Mouse (Mus musculus) myocyte (in vitro differentiated cells): ENCODE results near the gene Gm20379. TPM values are rescaled to one million over a fixed set of nuclear protein-coding genes. Genes with fewer than 3 reads are reported as not detected.

Experiments
- H3K27me3 ChIP-seq: one replicate; pipeline ENCODE4 v1.6.1; 2011; ENCODE audit not compliant: control insufficient read depth, insufficient read depth, insufficient read length
- H3K36me3 ChIP-seq: one replicate; pipeline ENCODE4 v1.6.1; 2011; ENCODE audit not compliant: control insufficient read depth, insufficient read depth
- H3K4me2 ChIP-seq: one replicate; pipeline ENCODE4 v1.6.1; 2011; ENCODE audit warnings: low read depth, control low read depth
- H3K4me3 ChIP-seq: one replicate; pipeline ENCODE4 v1.5.1; 2011; ENCODE audit warnings: mild to moderate bottlenecking, control low read depth, moderate library complexity
- H3K79me2 ChIP-seq: one replicate; pipeline ENCODE4 v1.6.1; 2011; ENCODE audit not compliant: control insufficient read depth, insufficient read depth
- H3ac ChIP-seq: one replicate; pipeline ENCODE4 v1.6.1; 2011; ENCODE audit not compliant: control insufficient read depth, insufficient read length
- CEBPB ChIP-seq: IDR thresholded peaks from 2 replicates; pipeline ENCODE4 v1.6.1; 2011; ENCODE audit warnings: mild to moderate bottlenecking, moderate library complexity; ENCODE audit not compliant: poor library complexity, insufficient read depth, severe bottlenecking
- E2F4 ChIP-seq: IDR thresholded peaks from one replicate; pipeline ENCODE4 v1.6.1; 2011; ENCODE audit warnings: mild to moderate bottlenecking, control low read depth, moderate library complexity; ENCODE audit not compliant: insufficient read depth
- MAX ChIP-seq: IDR thresholded peaks from one replicate; pipeline ENCODE4 v1.6.1; 2011; ENCODE audit warnings: low read depth, mild to moderate bottlenecking, control low read depth
- MYOD1 ChIP-seq, 3 experiments: IDR thresholded peaks; one replicate each; pipeline ENCODE4 v1.6.1; 2011; ENCODE audit warnings: control low read depth in 2 of 3, low read depth in 2 of 3, mild to moderate bottlenecking in 2 of 3, moderate library complexity in 1 of 3; ENCODE audit not compliant: insufficient read length in 2 of 3, control insufficient read depth in 1 of 3
- MYOG ChIP-seq, 3 experiments: IDR thresholded peaks; one replicate each; pipeline ENCODE4 v1.6.1; 2011; ENCODE audit warnings: control low read depth in 2 of 3, low read depth in 2 of 3, mild to moderate bottlenecking in 2 of 3; ENCODE audit not compliant: insufficient read length in 2 of 3, control insufficient read depth in 1 of 3, insufficient read depth in 1 of 3
- POLR2A ChIP-seq: IDR thresholded peaks from one replicate; pipeline ENCODE4 v1.6.1; 2011; ENCODE audit warnings: low read depth, mild to moderate bottlenecking, control low read depth, moderate library complexity; ENCODE audit not compliant: insufficient read length
- POLR2AphosphoS2 ChIP-seq: IDR thresholded peaks from one replicate; pipeline ENCODE4 v1.6.1; 2011; ENCODE audit warnings: low read depth, control low read depth; ENCODE audit not compliant: insufficient read length
- REST ChIP-seq: IDR thresholded peaks from one replicate; pipeline ENCODE4 v1.6.1; 2011; ENCODE audit warnings: mild to moderate bottlenecking, control low read depth, moderate library complexity; ENCODE audit not compliant: insufficient read depth, insufficient read length
- SRF ChIP-seq: IDR thresholded peaks from one replicate; pipeline ENCODE4 v1.6.1; 2011; ENCODE audit warnings: low read depth; ENCODE audit not compliant: control insufficient read depth, insufficient read length
- TCF12 ChIP-seq: IDR thresholded peaks from one replicate; pipeline ENCODE4 v1.6.1; 2011; ENCODE audit warnings: mild to moderate bottlenecking, control low read depth; ENCODE audit not compliant: poor library complexity, insufficient read depth, severe bottlenecking
- TCF3 ChIP-seq: IDR thresholded peaks from one replicate; pipeline ENCODE4 v1.6.1; 2011; ENCODE audit warnings: low read depth, control low read depth; ENCODE audit not compliant: insufficient read length
- USF1 ChIP-seq: IDR thresholded peaks from one replicate; pipeline ENCODE4 v1.6.1; 2011; ENCODE audit warnings: low read depth, mild to moderate bottlenecking, control low read depth, moderate library complexity
- polyA plus RNA-seq: library from polyadenylated mRNA; unstranded; fragments of >200 nt; fragmentation: generic; extraction: Trizol; gene quantifications from one replicate; pipeline ENCODE4 v1.2.1, GENCODE M21; 2012; ENCODE audit warnings: missing spikeins

Gm20379 gene
- polyA plus RNA-seq, 1 experiment = not detected

DNA sequence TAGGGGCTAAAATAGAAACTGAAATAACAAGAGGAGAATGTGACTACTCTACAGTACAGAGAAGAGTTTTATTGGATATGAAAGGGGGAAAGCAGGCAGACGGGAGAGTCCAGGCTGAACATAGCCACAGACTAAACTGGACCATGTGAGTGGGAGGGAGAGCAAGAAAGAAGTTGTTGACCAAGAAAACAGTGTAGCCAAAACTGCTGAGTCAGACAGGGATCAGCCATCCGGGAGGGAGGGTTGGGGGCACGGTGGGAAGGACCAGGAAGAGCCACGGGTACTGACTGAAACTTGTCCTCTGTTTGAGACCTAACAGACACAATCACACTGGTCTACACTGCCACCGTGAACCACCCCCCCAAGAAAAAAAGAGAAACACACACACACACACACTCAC lies 20.2 kb downstream of the Gm20379 start:
- no peak overlapping the region for H3ac ChIP-seq
- peaks cover 6% of the 10 kb centered on the region for H3K36me3 ChIP-seq
- no peak for TF ChIP-seq CEBPB
- TF ChIP-seq TCF3 = no peak
- TF ChIP-seq MYOD1 (IDR thresholded peaks at IDR 0.05; ENCODE audit: control insufficient read depth in 1 of 3, insufficient read length in 2 of 3, low read depth in 2 of 3) = no peak
- no peak for TF ChIP-seq USF1
- TF ChIP-seq E2F4 = no peak
- TF ChIP-seq MYOG (IDR thresholded peaks at IDR 0.05; ENCODE audit: control insufficient read depth in 1 of 3, insufficient read depth in 1 of 3, insufficient read length in 2 of 3, low read depth in 2 of 3) = no peak
- TF ChIP-seq POLR2A = no peak
- no peak for TF ChIP-seq TCF12
- no peak for TF ChIP-seq MAX
- TF ChIP-seq REST = no peak
- no peak overlapping the region for H3K4me3 ChIP-seq
- H3K4me2 ChIP-seq = no peak overlapping the region
- H3K79me2 ChIP-seq = no peaks in the 10 kb centered on the region
- no peaks in the 10 kb centered on the region for H3K27me3 ChIP-seq

DNA sequence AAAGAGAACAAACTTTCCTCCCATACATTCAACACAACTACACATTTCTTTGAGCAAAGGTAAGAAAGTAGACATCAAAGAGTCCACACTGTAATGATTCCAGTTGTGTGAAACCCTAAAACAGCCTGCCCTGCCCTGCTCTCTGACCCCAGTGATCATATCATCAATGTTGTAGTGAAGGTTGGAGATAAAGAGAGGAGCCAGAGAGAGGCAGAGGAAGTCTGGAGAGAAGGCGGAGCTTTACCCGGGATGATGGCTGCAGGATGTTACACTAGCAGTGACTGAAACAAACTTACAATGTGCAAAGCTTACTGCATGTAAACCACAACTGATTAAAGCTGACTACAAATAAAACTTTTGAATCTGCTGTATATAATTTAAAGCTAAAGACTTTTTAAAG lies 22.2 kb downstream of the Gm20379 start:
- TF ChIP-seq POLR2AphosphoS2 = no peak
- TF ChIP-seq USF1 = no peak
- no peak for TF ChIP-seq E2F4
- TF ChIP-seq TCF12 = no peak
- no peak for TF ChIP-seq POLR2A
- no peak for TF ChIP-seq MYOG (IDR thresholded peaks at IDR 0.05; ENCODE audit: control insufficient read depth in 1 of 3, insufficient read depth in 1 of 3, insufficient read length in 2 of 3, low read depth in 2 of 3)
- no peak for TF ChIP-seq TCF3
- TF ChIP-seq MAX = no peak
- no peak for TF ChIP-seq MYOD1 (IDR thresholded peaks at IDR 0.05; ENCODE audit: control insufficient read depth in 1 of 3, insufficient read length in 2 of 3, low read depth in 2 of 3)
- TF ChIP-seq REST = no peak
- TF ChIP-seq SRF = no peak
- TF ChIP-seq CEBPB = no peak
- no peak overlapping the region for H3K4me3 ChIP-seq
- peaks cover 3% of the 10 kb centered on the region for H3K36me3 ChIP-seq
- H3K4me2 ChIP-seq = no peak overlapping the region
- H3ac ChIP-seq = no peak overlapping the region
- no peaks in the 10 kb centered on the region for H3K27me3 ChIP-seq
- H3K79me2 ChIP-seq = no peaks in the 10 kb centered on the region

DNA sequence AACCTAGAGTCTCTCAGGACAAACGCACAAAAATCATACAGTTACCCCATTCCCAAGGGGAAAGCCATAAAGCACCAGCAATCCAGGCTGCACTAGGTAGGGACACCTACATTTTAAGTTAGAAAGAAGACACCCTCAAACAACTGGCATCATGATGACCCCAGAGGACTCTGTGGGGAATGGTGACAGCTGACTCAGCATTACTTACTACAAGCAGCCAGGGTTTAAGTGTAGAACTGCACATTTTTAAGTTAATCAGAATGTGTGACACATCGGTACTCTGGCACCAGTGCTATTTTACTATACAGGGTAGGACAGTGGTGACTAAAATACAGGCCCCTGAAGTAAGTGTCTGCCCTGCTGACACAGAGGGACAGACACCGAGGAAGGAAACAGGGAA lies 24.8 kb downstream of the Gm20379 start:
- Histone ChIP-seq H3K4me3 (no peak overlapping the region), H3K36me3 (peaks cover 1% of the 10 kb centered on the region), H3K79me2 (no peaks in the 10 kb centered on the region), H3K4me2 (no peak overlapping the region), H3K27me3 (no peaks in the 10 kb centered on the region), H3ac (no peak overlapping the region)
- TF ChIP-seq SRF (no peak), E2F4 (no peak)

DNA sequence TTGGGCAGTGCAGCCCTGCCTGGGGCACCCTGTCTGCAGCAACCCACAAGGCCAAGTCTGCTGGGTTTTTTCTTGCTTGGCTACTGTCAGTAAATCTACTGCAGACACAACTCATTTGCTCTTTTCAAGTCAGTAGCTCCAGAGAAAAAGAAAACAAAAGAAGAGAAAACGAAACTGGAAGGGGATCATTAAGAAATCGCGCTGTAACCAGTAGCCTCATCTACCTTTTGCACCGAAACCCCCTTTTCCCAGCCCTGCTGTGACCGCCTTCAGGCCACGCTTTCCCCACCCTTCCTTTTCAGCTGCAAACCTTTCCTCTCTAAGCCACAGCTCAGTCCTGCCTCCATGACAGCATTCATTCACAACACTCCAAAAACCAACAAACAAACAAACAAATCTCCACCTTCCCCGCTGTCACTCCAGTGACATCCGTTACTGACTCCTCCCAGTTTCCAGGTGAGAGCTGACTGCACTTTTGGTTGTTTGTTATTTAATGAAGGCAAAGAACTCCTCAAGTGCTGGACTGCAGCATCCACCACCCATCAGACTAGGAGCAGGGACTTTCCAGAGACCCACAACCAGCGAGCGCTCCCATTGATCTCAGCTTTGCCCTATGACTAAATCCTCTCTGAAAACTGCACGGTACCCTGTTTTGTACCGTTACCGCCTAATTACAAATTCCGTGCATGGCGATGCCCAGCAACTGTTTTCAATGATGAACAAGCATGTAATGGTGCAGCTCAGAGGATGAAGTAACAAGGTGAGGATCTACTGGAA lies 26.5 kb downstream of the Gm20379 start:
- Histone ChIP-seq H3K27me3 (no peaks in the 10 kb centered on the region), H3K36me3 (no peaks in the 10 kb centered on the region), H3K4me3 (no peak overlapping the region), H3K4me2 (no peak overlapping the region), H3K79me2 (no peaks in the 10 kb centered on the region), H3ac (no peak overlapping the region)
- no peak for TF ChIP-seq MYOG (IDR thresholded peaks at IDR 0.05; ENCODE audit: control insufficient read depth in 1 of 3, insufficient read depth in 1 of 3, insufficient read length in 2 of 3, low read depth in 2 of 3)
- TF ChIP-seq CEBPB = no peak
- TF ChIP-seq REST = no peak
- no peak for TF ChIP-seq MAX
- no peak for TF ChIP-seq USF1
- TF ChIP-seq MYOD1 (IDR thresholded peaks at IDR 0.05; ENCODE audit: control insufficient read depth in 1 of 3, insufficient read length in 2 of 3, low read depth in 2 of 3) = no peak
- no peak for TF ChIP-seq POLR2AphosphoS2
- TF ChIP-seq TCF12 = no peak
- TF ChIP-seq TCF3 = no peak
- TF ChIP-seq E2F4 = no peak
- no peak for TF ChIP-seq SRF
- TF ChIP-seq POLR2A = no peak

DNA sequence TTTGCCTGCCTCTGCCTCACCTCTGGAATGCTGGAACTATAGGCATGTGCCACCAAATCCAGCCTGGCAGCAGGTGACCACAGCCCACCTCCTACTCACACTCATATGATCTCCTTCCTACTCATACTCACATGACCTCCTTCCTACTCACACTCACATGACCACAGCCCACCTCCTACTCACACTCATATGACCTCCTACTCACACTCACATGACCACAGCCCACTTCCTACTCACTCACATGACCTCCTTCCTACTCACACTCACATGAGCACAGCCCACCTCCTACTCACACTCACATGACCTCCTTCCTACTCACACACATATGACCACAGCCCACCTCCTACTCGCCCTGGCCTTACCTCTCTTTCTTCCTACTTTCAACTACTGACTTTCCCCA lies 31.1 kb downstream of the Gm20379 start:
- no peaks in the 10 kb centered on the region for H3K27me3 ChIP-seq
- no peaks in the 10 kb centered on the region for H3K79me2 ChIP-seq
- no peaks in the 10 kb centered on the region for H3K36me3 ChIP-seq
- H3ac ChIP-seq = no peak overlapping the region
- no peak overlapping the region for H3K4me2 ChIP-seq
- no peak for TF ChIP-seq E2F4
- no peak for TF ChIP-seq MYOD1 (IDR thresholded peaks at IDR 0.05; ENCODE audit: control insufficient read depth in 1 of 3, insufficient read length in 2 of 3, low read depth in 2 of 3)
- no peak for TF ChIP-seq TCF3
- TF ChIP-seq SRF = no peak
- TF ChIP-seq CEBPB = no peak
- TF ChIP-seq TCF12 = no peak
- TF ChIP-seq MYOG (IDR thresholded peaks at IDR 0.05; ENCODE audit: control insufficient read depth in 1 of 3, insufficient read depth in 1 of 3, insufficient read length in 2 of 3, low read depth in 2 of 3) = no peak
- no peak for TF ChIP-seq POLR2A
- TF ChIP-seq REST = no peak
- TF ChIP-seq MAX = no peak
- TF ChIP-seq USF1 = no peak
- TF ChIP-seq POLR2AphosphoS2 = no peak
- H3K4me3 ChIP-seq = no peak overlapping the region
